Mouse (Mus musculus) CH12.LX (cell line): ENCODE measurements around the gene Cacna1b. TPM values are rescaled to one million over a fixed set of nuclear protein-coding genes. Genes with fewer than 3 reads are reported as not detected.

ENCODE experiments used
- DNase-seq: peaks from one replicate; pipeline ENCODE4 v3.0.0-alpha.2; 2013; ENCODE audit errors: extremely low read depth
- H3K27ac ChIP-seq: 2 replicates; pipeline ENCODE4 v1.5.1; 2012; ENCODE audit warnings: low read depth, mild to moderate bottlenecking, control low read depth, moderate library complexity; ENCODE audit not compliant: insufficient read depth
- H3K27me3 ChIP-seq: replicated peaks from 2 replicates; pipeline ENCODE3; 2012; ENCODE audit warnings: inconsistent platforms
- H3K36me3 ChIP-seq, 2 experiments: replicated peaks in 1 of 2; 2 replicates each; pipeline versions ENCODE3 to v1.6.1; 2012; ENCODE audit warnings: inconsistent platforms in 1 of 2, low read length in 1 of 2, mild to moderate bottlenecking in 1 of 2, mixed read lengths in 1 of 2, moderate library complexity in 1 of 2; ENCODE audit not compliant: control insufficient read depth in 1 of 2, insufficient read depth in 1 of 2
- H3K4me1 ChIP-seq, 2 experiments: 2 replicates each; pipeline ENCODE4 v1.6.1; 2012; ENCODE audit warnings: inconsistent platforms in 1 of 2, moderate library complexity in 1 of 2; ENCODE audit not compliant: insufficient read depth in 2 of 2, control insufficient read depth in 1 of 2
- H3K4me2 ChIP-seq: 2 replicates; pipeline ENCODE4 v1.6.1; 2012; ENCODE audit warnings: low read depth, mild to moderate bottlenecking, control low read depth; ENCODE audit not compliant: poor library complexity, insufficient read depth, severe bottlenecking
- H3K4me3 ChIP-seq, 3 experiments: fragments of 150-350 bp in 1 of 3; sonication (generic) in 1 of 3; replicated peaks in 1 of 3; 2 replicates each; pipeline versions ENCODE3 to v1.5.1; 2011 to 2012; ENCODE audit warnings: low read depth in 2 of 3, low read length in 2 of 3, mild to moderate bottlenecking in 2 of 3, moderate library complexity in 2 of 3, control low read depth in 1 of 3, improper control_type of control experiment in 1 of 3, inconsistent platforms in 1 of 3, mixed read lengths in 1 of 3; ENCODE audit not compliant: poor library complexity in 1 of 3
- H3K79me2 ChIP-seq: replicated peaks from 2 replicates; pipeline ENCODE4 v1.6.1; 2012; ENCODE audit warnings: mild to moderate bottlenecking, moderate library complexity; ENCODE audit not compliant: control insufficient read depth, poor library complexity, insufficient read depth, severe bottlenecking; ENCODE audit errors: extremely low read depth
- H3K9ac ChIP-seq: 2 replicates; pipeline ENCODE4 v1.6.1; 2012; ENCODE audit warnings: low read depth, mild to moderate bottlenecking, control low read depth, moderate library complexity; ENCODE audit not compliant: insufficient read depth
- H3K9me3 ChIP-seq: replicated peaks from 2 replicates; pipeline ENCODE3; 2012; ENCODE audit warnings: low read length, inconsistent platforms, mixed read lengths
- BHLHE40 ChIP-seq: IDR thresholded peaks from 2 replicates; pipeline ENCODE4 v1.6.1; 2011; ENCODE audit warnings: mild to moderate bottlenecking, low read depth, low read length, improper control_type of control experiment
- CHD2 ChIP-seq: IDR thresholded peaks from 2 replicates; pipeline ENCODE4 v1.6.1; 2011; ENCODE audit warnings: low read length, improper control_type of control experiment
- ELF1 ChIP-seq: IDR thresholded peaks from 2 replicates; pipeline ENCODE4 v1.6.1; 2014; ENCODE audit warnings: low read depth, mild to moderate bottlenecking, inconsistent platforms, low read length, improper control_type of control experiment
- EP300 ChIP-seq: IDR thresholded peaks from 2 replicates; pipeline ENCODE4 v1.6.1; 2011; ENCODE audit warnings: low read length, improper control_type of control experiment
- ETS1 ChIP-seq: conservative IDR thresholded peaks from 2 replicates; pipeline ENCODE4 v1.6.1; 2012; ENCODE audit warnings: low read depth, mild to moderate bottlenecking, inconsistent platforms, low read length, improper control_type of control experiment, moderate library complexity
- GABPA ChIP-seq: IDR thresholded peaks from 2 replicates; pipeline ENCODE4 v1.6.1; 2012; ENCODE audit warnings: low read depth, low read length, improper control_type of control experiment, inconsistent platforms; ENCODE audit not compliant: insufficient replicate concordance
- HCFC1 ChIP-seq: IDR thresholded peaks from 2 replicates; pipeline ENCODE4 v1.6.1; 2012; ENCODE audit warnings: low read depth, mild to moderate bottlenecking, inconsistent platforms, low read length, improper control_type of control experiment
- JUND ChIP-seq: conservative IDR thresholded peaks from 2 replicates; pipeline ENCODE4 v1.6.1; 2011; ENCODE audit warnings: low read depth, low read length, improper control_type of control experiment
- KAT2A ChIP-seq: IDR thresholded peaks from 2 replicates; pipeline ENCODE4 v1.6.1; 2012; ENCODE audit warnings: low read length, improper control_type of control experiment, inconsistent platforms; ENCODE audit not compliant: insufficient replicate concordance
- MAFK ChIP-seq: IDR thresholded peaks from 2 replicates; pipeline ENCODE4 v1.6.1; 2011; ENCODE audit warnings: low read length, improper control_type of control experiment; ENCODE audit not compliant: insufficient replicate concordance
- MAX ChIP-seq: IDR thresholded peaks from 2 replicates; pipeline ENCODE4 v1.6.1; 2011; ENCODE audit warnings: low read length, improper control_type of control experiment
- MEF2A ChIP-seq: IDR thresholded peaks from 2 replicates; pipeline ENCODE4 v1.6.1; 2014; ENCODE audit warnings: low read depth, mild to moderate bottlenecking, inconsistent platforms, low read length, improper control_type of control experiment, borderline replicate concordance
- MXI1 ChIP-seq: IDR thresholded peaks from 2 replicates; pipeline ENCODE4 v1.6.1; 2011; ENCODE audit warnings: mild to moderate bottlenecking, low read depth, low read length, improper control_type of control experiment
- MYC ChIP-seq: IDR thresholded peaks from 2 replicates; pipeline ENCODE4 v1.6.1; 2011; ENCODE audit warnings: low read depth, mild to moderate bottlenecking, improper control_type of control experiment, low read length
- POLR2A ChIP-seq: IDR thresholded peaks from 2 replicates; pipeline ENCODE4 v1.6.1; 2011; ENCODE audit warnings: low read depth, mild to moderate bottlenecking, improper control_type of control experiment, low read length
- POLR2AphosphoS2 ChIP-seq: IDR thresholded peaks from 2 replicates; pipeline ENCODE4 v1.6.1; 2011; ENCODE audit warnings: low read depth, low read length, improper control_type of control experiment
- RCOR1 ChIP-seq: conservative IDR thresholded peaks from 2 replicates; pipeline ENCODE4 v1.6.1; 2012; ENCODE audit warnings: low read depth, mild to moderate bottlenecking, inconsistent platforms, low read length, improper control_type of control experiment
- TBP ChIP-seq: conservative IDR thresholded peaks from 2 replicates; pipeline ENCODE4 v1.6.1; 2011; ENCODE audit warnings: low read depth, low read length, improper control_type of control experiment
- TCF12 ChIP-seq: IDR thresholded peaks from 2 replicates; pipeline ENCODE4 v1.6.1; 2014; ENCODE audit warnings: low read depth, mild to moderate bottlenecking, inconsistent platforms, low read length, improper control_type of control experiment
- USF1 ChIP-seq: IDR thresholded peaks from 2 replicates; pipeline ENCODE4 v1.6.1; 2014; ENCODE audit warnings: low read depth, mild to moderate bottlenecking, inconsistent platforms, low read length, improper control_type of control experiment
- ZMIZ1 ChIP-seq: IDR thresholded peaks from 2 replicates; pipeline ENCODE4 v1.6.1; 2012; ENCODE audit warnings: low read depth, mild to moderate bottlenecking, inconsistent platforms, low read length, improper control_type of control experiment
- dilution Hi-C: fragments of 300-500 bp; cut with MboI; formaldehyde crosslinking; loops from 2 replicates; pipeline ENCODE4 v1.14.3; 2020; ENCODE audit warnings: low sequenced_read_pairs; ENCODE audit not compliant: extremely low pct_unique_long_range_greater_than_20kb, extremely low pct_ligation_motif_present
- in situ Hi-C: fragments of 300-500 bp; cut with MboI; formaldehyde crosslinking; loops from 3 replicates; pipeline ENCODE4 v1.14.3; 2019; ENCODE audit warnings: low sequenced_read_pairs, low pct_ligation_motif_present, low pct_unique_long_range_greater_than_20kb, mixed read lengths
- polyA plus RNA-seq: library from polyadenylated mRNA; unstranded; fragments of >175 nt; gene quantifications from 2 replicates; pipeline ENCODE4 v1.2.1, GENCODE M21; 2012; ENCODE audit warnings: low read depth; ENCODE audit not compliant: insufficient read length
- total RNA-seq, 2 experiments: library from RNA; depleted of rRNA; stranded (reverse); fragments of 300-350 nt in 1 of 2; fragments of >200 nt in 1 of 2; gene quantifications; 2 replicates each; pipeline ENCODE4 v1.2.3; 2012 to 2014

The Cacna1b gene
- total and polyA plus RNA-seq, 3 experiments, result 0.16 to 0.72 TPM; not detected in 1

DNA sequence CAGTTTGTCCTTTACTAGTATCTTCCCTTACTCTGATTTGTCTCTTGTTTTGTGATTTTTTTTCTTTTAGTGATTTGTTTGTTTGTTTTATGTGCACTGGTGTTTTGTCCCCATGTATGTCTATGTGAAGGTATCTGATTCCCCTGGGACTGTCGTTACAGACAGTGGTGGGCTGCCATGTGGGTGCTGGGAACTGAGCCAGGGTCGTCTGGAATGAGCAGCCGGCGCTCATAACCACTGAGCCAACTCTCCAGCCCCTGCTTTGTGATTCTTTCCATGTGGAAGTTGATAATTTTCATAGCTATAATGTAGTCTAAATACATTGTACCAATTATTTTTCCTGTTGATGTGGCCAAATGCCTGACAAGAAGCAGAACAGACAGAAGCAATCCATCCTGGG, 7.9 kb upstream of the Cacna1b start:
- H3K36me3 ChIP-seq, result no peaks in the 10 kb centered on the region
- peaks cover 1 to 4% of the 10 kb centered on the region in 2 experiments; a peak in 3 of 4 replicates for H3K4me1 ChIP-seq
- no peak overlapping the region for H3K4me2 ChIP-seq
- TF ChIP-seq ETS1 (no peak), MAFK (no peak), MAX (no peak), USF1 (no peak), TCF12 (no peak), KAT2A (no peak), ELF1 (no peak), EP300 (no peak), MXI1 (no peak), POLR2A (no peak), TBP (no peak), POLR2AphosphoS2 (no peak)
- in situ Hi-C loops, result loop anchor here (25.0 kb wide), 1 partner anchor 359 kb away; no protein-coding TSS in a partner anchor
- no peak overlapping the region for H3K4me3 ChIP-seq
- dilution Hi-C loops, result no loop called here
- no peak for DNase-seq
- no peak overlapping the region for H3K27ac ChIP-seq
- no peaks in the 10 kb centered on the region for H3K79me2 ChIP-seq
- H3K27me3 ChIP-seq, result no peaks in the 10 kb centered on the region
- H3K9me3 ChIP-seq, result no peaks in the 10 kb centered on the region
- H3K9ac ChIP-seq, result no peak overlapping the region

- DNase-seq, result no peak
- no peak overlapping the region for H3K4me3 ChIP-seq
- no peak overlapping the region for H3K9ac ChIP-seq
- no peak overlapping the region for H3K4me2 ChIP-seq
- dilution Hi-C loops, result no loop called here
- no peaks in the 10 kb centered on the region for H3K36me3 ChIP-seq
- no peaks in the 10 kb centered on the region for H3K79me2 ChIP-seq
- no peak for TF ChIP-seq POLR2AphosphoS2
- no peak for TF ChIP-seq MEF2A
- no peak for TF ChIP-seq JUND
- TF ChIP-seq GABPA, result no peak
- TF ChIP-seq EP300, result no peak
- no peak for TF ChIP-seq RCOR1
- TF ChIP-seq ZMIZ1, result no peak
- TF ChIP-seq USF1, result no peak
- TF ChIP-seq TCF12, result no peak
- TF ChIP-seq BHLHE40, result no peak
- no peak for TF ChIP-seq HCFC1
- no peak for TF ChIP-seq TBP
- no peak for TF ChIP-seq MAFK
- no peak for TF ChIP-seq MYC
- no peak for TF ChIP-seq CHD2
- no peak for TF ChIP-seq ETS1
- H3K27ac ChIP-seq, result no peak overlapping the region
- in situ Hi-C loops, result loop anchor here (25.0 kb wide), 1 partner anchor 350 kb away; no protein-coding TSS in a partner anchor
- H3K27me3 ChIP-seq, result no peaks in the 10 kb centered on the region
- H3K4me1 ChIP-seq, result no peaks in the 10 kb centered on the region
- peaks cover 23% of the 10 kb centered on the region for H3K9me3 ChIP-seq
Measured at GRCm38 (mm10) chr2:24762446-24762960, 449 bp downstream of the Cacna1b start.
